Mouse (Mus musculus) megakaryocyte-erythroid progenitor cell, adult 5-6 weeks (primary cell): ENCODE measurements around the gene Bahcc1. TPM values are rescaled to one million over a fixed set of nuclear protein-coding genes. Genes with fewer than 3 reads are reported as not detected.

Experiments used
- ATAC-seq: replicated peaks from 2 replicates; pipeline ENCODE4 v1.8.0; 2016; ENCODE audit warnings: mild to moderate bottlenecking, inconsistent platforms; ENCODE audit not compliant: severe bottlenecking, poor library complexity, low FRiP score, low TSS enrichment
- total RNA-seq, 2 experiments: library from RNA; stranded (forward) in 1 of 2; stranded (reverse) in 1 of 2; fragments of 200-1000, 215-1000 nt in 1 of 2; fragments of >200 nt in 1 of 2; fragmentation: Nextera tagmentation in 1 of 2; gene quantifications; 2 replicates each; pipeline ENCODE4 v1.2.3; 2014 to 2017

Gene Bahcc1
- total RNA-seq, 2 experiments from 2014 or later = 6.7 to 30.1 TPM

- no peak for ATAC-seq
These were observed 74.3 kb downstream of the Bahcc1 start for GRCm38 (mm10) chr11:120307132-120307413.

GRCm38 (mm10) chr11:120307566-120308430, 75.1 kb downstream of the Bahcc1 start:
- ATAC-seq = 0 out of 2 replicates have a peak, but pooled peaks have one; percentile 22

DNA sequence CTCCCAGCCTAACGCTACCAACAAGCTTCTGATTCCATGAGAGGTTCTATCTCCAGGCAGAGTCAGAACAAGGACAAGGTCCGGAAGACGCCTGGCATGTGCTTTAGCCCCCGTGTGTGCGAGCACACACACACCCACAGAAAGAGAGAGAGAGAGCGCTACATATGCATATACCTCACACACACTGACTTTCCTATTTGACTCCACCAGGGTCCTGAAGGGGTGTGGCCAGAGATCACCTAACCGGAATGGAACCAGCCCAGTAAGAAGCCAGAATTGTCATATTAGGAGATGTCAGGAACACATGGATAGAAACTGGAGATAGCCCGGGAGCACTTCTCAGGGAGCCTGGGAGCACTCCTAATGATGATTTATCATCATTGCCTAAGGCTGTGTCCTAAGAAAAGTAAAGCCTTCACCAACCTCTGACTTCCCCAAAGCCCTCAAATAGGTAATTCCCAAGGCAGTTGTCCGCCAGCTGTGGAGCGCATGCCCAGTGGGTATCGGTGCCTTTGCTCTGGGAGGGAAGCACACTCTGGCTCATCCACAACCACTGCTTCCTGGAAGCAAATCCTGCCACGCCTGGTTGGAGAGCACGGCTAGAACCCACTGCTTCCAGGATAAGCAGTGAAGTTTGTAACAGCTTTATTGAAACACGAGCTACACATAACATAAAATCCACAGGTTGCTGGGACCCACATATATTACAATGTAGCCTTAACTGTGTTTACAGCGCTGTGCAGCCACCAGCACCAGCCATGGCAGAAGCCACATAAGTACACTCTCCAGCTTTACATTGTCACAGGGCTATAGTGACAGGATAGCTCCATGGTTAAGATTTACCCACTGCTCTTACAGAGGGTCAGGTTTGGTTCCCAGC, 75.9 kb downstream of the Bahcc1 start:
- ATAC-seq = no peak

DNA sequence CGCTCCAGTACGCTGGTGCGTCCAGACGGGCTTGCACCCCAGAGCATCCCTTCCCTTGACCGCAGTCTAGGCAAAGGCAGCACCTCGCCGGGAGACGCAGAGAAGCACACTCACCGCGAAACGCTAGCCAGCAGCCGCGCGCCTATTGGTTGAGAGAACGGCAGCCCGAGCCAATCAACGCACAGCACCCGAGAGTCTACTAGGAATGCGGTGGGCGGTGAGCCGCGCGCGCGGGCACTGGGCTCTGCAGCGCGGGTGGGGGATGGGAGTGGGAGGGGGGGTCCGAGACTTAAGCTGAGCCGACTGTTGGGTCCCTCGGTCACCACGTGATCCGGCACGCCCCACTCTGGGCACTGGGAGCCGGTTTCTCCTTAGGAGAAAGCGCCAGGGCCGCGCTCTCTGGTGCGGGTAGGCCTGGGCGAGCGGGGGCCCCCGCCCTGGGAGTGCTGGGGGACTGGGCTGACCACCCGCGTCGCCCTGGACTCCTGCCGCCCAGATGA, 78.1 kb downstream of the Bahcc1 start:
- ATAC-seq = peak; percentile 83

- no peak for ATAC-seq
These were observed 78.8 kb downstream of the Bahcc1 start for GRCm38 (mm10) chr11:120311561-120311960.

DNA sequence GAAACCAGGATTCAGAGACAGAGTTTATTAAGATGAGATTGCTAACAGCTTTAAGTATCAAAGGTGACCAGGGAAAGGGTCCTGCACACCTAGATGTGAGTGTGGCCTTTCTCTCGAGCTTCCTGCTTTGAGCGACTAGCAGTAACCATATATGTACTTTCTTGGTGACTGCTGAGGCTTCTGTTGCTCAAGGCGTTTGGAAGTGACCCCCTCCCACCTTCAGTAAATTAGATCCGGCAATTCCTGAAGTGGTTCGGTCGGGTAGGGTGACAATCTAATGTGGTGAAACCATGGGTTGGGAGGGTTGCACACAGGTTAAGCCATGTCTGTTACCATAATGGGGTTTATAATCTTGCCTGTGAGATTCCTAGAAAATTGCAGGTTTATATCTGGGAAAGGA, 79.3 kb downstream of the Bahcc1 start:
- no peak for ATAC-seq

DNA sequence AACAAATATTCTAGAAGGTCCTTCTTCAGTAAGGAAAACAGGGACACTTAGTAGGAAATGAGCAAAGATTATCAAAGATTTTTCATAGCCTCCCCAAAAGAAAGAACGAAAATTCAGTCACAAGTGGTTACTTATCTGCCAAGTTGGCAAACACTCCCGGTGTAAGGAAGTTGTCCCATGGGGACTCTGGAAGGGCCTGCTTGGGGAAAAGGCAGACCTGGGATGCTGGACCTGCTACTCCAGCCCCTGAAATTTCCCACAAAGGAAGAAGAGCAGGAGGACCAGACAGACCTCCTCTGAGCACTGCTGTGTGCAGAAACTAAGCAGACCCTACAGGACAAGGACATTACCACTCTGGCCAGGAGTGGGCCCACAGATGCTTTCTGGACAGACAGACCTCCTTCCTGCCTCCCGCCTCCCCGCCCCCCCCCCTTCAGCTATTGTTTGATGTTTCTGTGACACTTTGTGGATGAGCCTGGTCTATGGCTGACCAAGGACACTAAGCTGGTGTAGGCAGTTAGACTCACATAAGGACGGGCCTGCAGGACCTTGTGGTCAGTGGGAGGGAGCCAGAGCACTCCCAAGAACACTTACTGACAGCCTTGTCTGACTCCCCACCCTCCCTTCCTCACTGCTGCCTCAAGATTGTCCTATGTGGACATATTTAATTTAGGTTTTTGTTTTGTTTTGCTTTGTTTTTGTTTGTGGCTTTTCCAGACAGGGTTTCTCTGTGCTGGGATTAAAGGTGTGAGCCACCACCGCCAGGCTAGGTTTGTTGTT, 81.3 kb downstream of the Bahcc1 start:
- no peak for ATAC-seq

GRCm38 (mm10) chr11:120314721-120315415, 82.1 kb downstream of the Bahcc1 start:
- no peak for ATAC-seq

DNA sequence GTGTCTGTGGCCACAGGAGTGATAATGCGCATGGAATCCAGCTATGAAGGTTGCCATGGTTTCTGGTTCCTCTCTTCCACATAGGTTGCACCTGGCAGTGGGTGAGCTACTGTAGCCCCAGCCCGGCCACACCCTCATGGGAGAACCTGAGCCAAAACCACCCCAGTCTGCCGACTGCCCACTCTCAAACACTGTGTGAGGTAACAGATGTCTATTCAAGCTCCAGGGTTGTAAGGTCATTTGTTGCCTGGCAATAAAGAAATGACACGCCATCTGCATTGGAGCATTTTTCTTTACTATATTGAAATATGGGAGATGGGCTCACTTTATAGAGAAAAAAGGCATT, 82.6 kb downstream of the Bahcc1 start:
- 0 out of 2 replicates have a peak, but pooled peaks have one; percentile 16 for ATAC-seq

DNA sequence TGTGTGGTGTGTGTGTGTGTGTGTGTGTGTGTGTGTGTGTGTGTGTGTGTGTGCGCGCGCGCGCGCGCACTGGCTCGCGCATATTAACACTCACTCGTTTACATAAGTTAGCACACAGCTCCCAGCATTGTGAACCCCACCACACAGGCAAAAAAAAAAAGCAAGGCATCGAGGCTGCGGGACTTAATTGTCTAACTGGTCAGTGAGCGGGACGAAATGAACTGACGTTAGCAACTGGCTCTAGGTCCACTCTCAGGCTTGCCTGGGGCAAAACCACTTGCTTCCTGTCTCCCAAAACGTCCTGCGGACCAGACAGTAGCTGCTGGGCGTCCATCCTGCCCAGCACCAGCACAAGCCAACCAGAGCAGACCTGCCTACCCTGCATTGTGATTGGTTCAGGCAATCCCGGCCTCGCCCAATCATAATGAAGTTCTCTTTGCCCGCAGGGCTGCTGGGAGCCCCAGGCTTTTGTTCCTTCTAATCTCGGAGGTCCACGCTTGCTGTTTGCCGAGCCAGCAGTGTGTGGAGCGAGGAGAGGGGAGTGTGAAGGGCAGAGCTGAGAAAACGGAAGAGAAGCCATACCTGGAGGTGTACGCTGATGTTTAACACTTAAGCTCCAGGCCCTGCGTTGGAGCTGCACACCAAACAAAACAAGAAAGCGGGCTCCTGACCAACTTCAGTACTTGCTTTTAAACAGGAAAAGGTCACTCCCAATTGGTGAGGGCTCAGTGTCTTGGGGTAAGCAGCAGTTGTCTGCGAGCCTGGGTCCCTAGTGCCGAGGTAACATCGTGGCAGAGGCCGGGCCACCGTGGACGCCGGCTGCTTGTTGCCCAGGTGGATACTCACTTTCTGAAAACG, 83.3 kb downstream of the Bahcc1 start:
- ATAC-seq = peak; percentile 95

- no peak for ATAC-seq
These were observed 84.0 kb downstream of the Bahcc1 start for GRCm38 (mm10) chr11:120316690-120317254.

- ATAC-seq = no peak
These were observed 84.7 kb downstream of the Bahcc1 start for GRCm38 (mm10) chr11:120317456-120317855.

GRCm38 (mm10) chr11:120319310-120319709, 86.6 kb downstream of the Bahcc1 start:
- no peak for ATAC-seq

DNA sequence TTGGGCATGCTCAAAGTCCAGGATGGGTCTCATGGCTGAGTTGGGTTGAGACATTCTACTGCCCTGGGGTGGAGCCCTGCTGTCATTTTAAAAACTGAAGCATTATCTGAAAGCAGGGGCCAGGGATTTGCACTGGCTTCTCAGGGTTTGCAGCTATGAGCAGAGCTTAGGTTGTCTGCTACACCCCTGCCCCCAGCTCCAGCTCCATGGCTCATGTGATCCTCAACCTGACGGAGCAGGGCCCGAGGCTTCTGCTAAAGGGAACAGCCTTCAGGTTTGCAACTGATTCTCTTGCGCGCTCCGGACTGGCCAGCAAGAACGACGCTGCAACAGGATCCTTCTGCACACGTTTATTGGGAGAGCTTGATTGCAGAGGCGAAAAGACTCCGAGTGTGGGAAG, 87.4 kb downstream of the Bahcc1 start:
- no peak for ATAC-seq

- ATAC-seq = no peak
These were observed 102.8 kb downstream of the Bahcc1 start for GRCm38 (mm10) chr11:120335431-120336021.

- no peak for ATAC-seq
These were observed 104.7 kb downstream of the Bahcc1 start for GRCm38 (mm10) chr11:120337447-120337846.

DNA sequence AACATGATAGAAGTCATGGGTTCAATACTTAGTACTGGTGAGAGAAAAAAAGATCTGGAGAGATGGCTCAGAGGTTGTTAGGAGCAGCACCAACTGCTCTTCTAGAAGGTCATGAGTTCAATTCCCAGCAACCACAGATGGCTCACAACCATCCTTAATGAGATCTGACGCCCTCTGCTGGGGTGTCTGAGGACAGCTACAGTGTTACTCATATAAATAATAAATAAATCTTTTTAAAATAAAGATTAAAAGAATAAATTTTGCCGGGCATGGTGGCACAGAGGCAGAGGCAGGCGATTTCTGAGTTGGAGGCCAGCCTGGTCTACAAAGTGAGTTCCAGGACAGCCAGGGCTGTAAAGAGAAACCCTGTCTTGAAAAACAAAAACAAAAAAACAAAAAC, 106.0 kb downstream of the Bahcc1 start:
- no peak for ATAC-seq
